In the genomic region with DNA sequence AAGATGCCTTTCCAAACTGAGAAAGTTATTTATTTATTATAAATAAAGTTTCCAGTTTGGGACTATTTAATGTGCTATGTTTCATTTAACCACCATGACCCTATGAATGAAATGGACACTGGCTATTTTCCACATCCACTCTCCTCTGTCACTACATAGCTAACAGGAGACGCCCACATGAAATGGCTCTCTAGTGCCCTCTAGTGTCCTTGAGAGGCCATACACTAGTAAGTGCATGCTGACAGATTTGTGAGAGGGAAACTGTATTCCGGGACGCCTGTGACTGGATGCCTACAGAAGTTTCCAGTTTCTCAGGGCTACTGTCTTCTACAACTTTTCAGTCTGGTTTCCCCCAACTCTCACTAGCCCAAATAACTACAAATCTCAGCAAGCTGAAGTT, we compare ENCODE assay signal across 10 mouse cellular contexts. TPM values are rescaled to one million over a fixed set of nuclear protein-coding genes. Genes with fewer than 3 reads are reported as not detected.
A peak's percentile ranks its signal among the peaks of the same experiment; 100 is the strongest.
DNase-seq lines count a peak whose midpoint lies in the region; ATAC-seq and TF ChIP-seq lines count a peak whose summit lies in the region.
"Had no signal": no experiment of that assay in that cellular context is flagged by ENCODE, and none has a peak within 500 bp of the region (broad histone marks: within the 10 kb centered on the region; RNA-seq: fewer than 3 reads in every experiment).

No protein-coding gene starts in this region.

- TF ChIP-seq CTCF in gastrocnemius, adult 2 months (IDR thresholded peaks at IDR 0.05): peak; percentile 74
- TF ChIP-seq CTCF in cortical plate, adult 2 months (IDR thresholded peaks at IDR 0.05; ENCODE audit: extremely low read depth, insufficient read depth, low read length): peak; percentile 54

- H3K9me3 ChIP-seq in forebrain, embryonic 16.5 days (ENCODE audit: control insufficient read depth, low read length): no peaks in the 10 kb centered on the region

- no peak for DNase-seq in gastrocnemius, adult 2 months
- DNase-seq in gastrocnemius, postnatal 25 days: no peak
- DNase-seq in right cerebral cortex, postnatal 4 days: peak; percentile 2
- no peak for DNase-seq in right cerebral cortex, postnatal 36 days (ENCODE audit: low spot score in 2 of 2)
- DNase-seq in kidney, postnatal 10 days: peak; percentile 55

- H3K36me3 ChIP-seq in forebrain, embryonic 16.5 days (ENCODE audit: control insufficient read depth, insufficient read depth): no peaks in the 10 kb centered on the region

- H3K4me2 ChIP-seq in forebrain, embryonic 16.5 days (ENCODE audit: low read length): no peak overlapping the region

- H3K4me3 ChIP-seq in gastrocnemius, adult 2 months: no peak overlapping the region
- H3K4me3 ChIP-seq in cortical plate, adult 2 months (ENCODE audit: insufficient read depth, low read length): no peak overlapping the region
- H3K4me3 ChIP-seq in forebrain, embryonic 16.5 days (replicated peaks; ENCODE audit: low read length): no peak overlapping the region

- no peaks in the 10 kb centered on the region for H3K4me1 ChIP-seq in cortical plate, adult 2 months (ENCODE audit: control insufficient read depth, insufficient read depth, low read length)
- H3K4me1 ChIP-seq in forebrain, embryonic 16.5 days (replicated peaks; ENCODE audit: control insufficient read depth, insufficient read depth, low read length): no peaks in the 10 kb centered on the region

- TF ChIP-seq POLR2A in cortical plate, adult 2 months (IDR thresholded peaks at IDR 0.05; ENCODE audit: extremely low read depth, insufficient read depth, low read length): no peak

- no peak overlapping the region for H3K27ac ChIP-seq in gastrocnemius, adult 2 months
- no peak overlapping the region for H3K27ac ChIP-seq in cortical plate, adult 2 months (ENCODE audit: insufficient read depth, low read length)
- no peak overlapping the region for H3K27ac ChIP-seq in forebrain, embryonic 16.5 days (ENCODE audit: low read length)

- intact Hi-C loops in gastrocnemius, adult 2 months (cut with DNase I): no loop called here

- 30% methylated on average over 3 of the region's 3 CpGs for WGBS in forebrain, embryonic 16.5 days

- H3K27me3 ChIP-seq in forebrain, embryonic 16.5 days (replicated peaks; ENCODE audit: control insufficient read depth, insufficient read depth, low read length): no peaks in the 10 kb centered on the region

- no peak overlapping the region for H3K9ac ChIP-seq in forebrain, embryonic 16.5 days (replicated peaks; ENCODE audit: low read depth, low read length)

- ATAC-seq in neutrophil, adult 5-6 weeks (ENCODE audit: extremely low read depth, insufficient number of reproducible peaks, low FRiP score, poor library complexity, severe bottlenecking): peak; percentile 64
- no peak for ATAC-seq in forebrain, embryonic 16.5 days

RNA-seq across cellular contexts. Expression of a gene that starts 1.6 kb away (rescaled TPM):
- not detected for total RNA-seq in gastrocnemius, adult 2 months (2021)
- total RNA-seq in gastrocnemius, postnatal 25 days (2021): not detected
- polyA plus RNA-seq in cortical plate, adult 2 months (2012; rRNA removed): 0.08 TPM in 1 of 2 replicates, not detected in the other
- total RNA-seq in neutrophil, adult 5-6 weeks (2017): not detected in 2 replicates
- 0.15 TPM in 1 of 2 replicates, not detected in the other for polyA plus RNA-seq in forebrain, embryonic 16.5 days (2015; fragmentation: Nextera tagmentation; extraction: Ambion mirVana)
- total RNA-seq: adrenal gland, adult 18-20 months; left cerebral cortex, adult 18-20 months had no signal

RNA-seq across cellular contexts. Expression of a gene that starts 23.9 kb away (rescaled TPM):
- total RNA-seq in gastrocnemius, adult 2 months (2021): 100 to 1,000 TPM; 357 to 460 TPM
- total RNA-seq in gastrocnemius, postnatal 25 days (2021): 100 to 1,000 TPM; 430 to 453 TPM
- 473 and 556 TPM in 2 replicates for polyA plus RNA-seq in cortical plate, adult 2 months (2012; rRNA removed)
- 42.2 and 70.6 TPM in 2 replicates for total RNA-seq in neutrophil, adult 5-6 weeks (2017)
- polyA plus RNA-seq in forebrain, embryonic 16.5 days (2015; fragmentation: Nextera tagmentation; extraction: Ambion mirVana): 384 and 446 TPM in 2 replicates

RNA-seq across cellular contexts. Expression of a gene that starts 24.0 kb away (rescaled TPM):
- 1 to 10 TPM; 1.7 to 2.6 TPM for total RNA-seq in gastrocnemius, adult 2 months (2021)
- total RNA-seq in gastrocnemius, postnatal 25 days (2021): 1 to 10 TPM; 1.8 to 2.8 TPM
- 7.8 and 8.1 TPM in 2 replicates for polyA plus RNA-seq in cortical plate, adult 2 months (2012; rRNA removed)
- 3.3 and 4.4 TPM in 2 replicates for total RNA-seq in neutrophil, adult 5-6 weeks (2017)
- 15.7 TPM in 2 replicates for polyA plus RNA-seq in forebrain, embryonic 16.5 days (2015; fragmentation: Nextera tagmentation; extraction: Ambion mirVana)

RNA-seq across cellular contexts. Expression of a gene that starts 40.5 kb away (rescaled TPM):
- total RNA-seq in gastrocnemius, adult 2 months (2021): 10 to 100 TPM in 1 of 2 experiments, 1 to 10 TPM in 1; 6.1 to 10.1 TPM
- 1 to 10 TPM; 6.4 to 8.3 TPM for total RNA-seq in gastrocnemius, postnatal 25 days (2021)
- 4.6 and 4.8 TPM in 2 replicates for polyA plus RNA-seq in cortical plate, adult 2 months (2012; rRNA removed)
- 26.3 and 28.1 TPM in 2 replicates for total RNA-seq in neutrophil, adult 5-6 weeks (2017)
- 17.4 and 21.3 TPM in 2 replicates for polyA plus RNA-seq in forebrain, embryonic 16.5 days (2015; fragmentation: Nextera tagmentation; extraction: Ambion mirVana)

RNA-seq across cellular contexts. Expression of a gene that starts 43.8 kb away (rescaled TPM):
- total RNA-seq in gastrocnemius, adult 2 months (2021): not detected
- total RNA-seq in gastrocnemius, postnatal 25 days (2021): not detected
- not detected in 2 replicates for polyA plus RNA-seq in cortical plate, adult 2 months (2012; rRNA removed)
- total RNA-seq in neutrophil, adult 5-6 weeks (2017): not detected in 2 replicates
- polyA plus RNA-seq in forebrain, embryonic 16.5 days (2015; fragmentation: Nextera tagmentation; extraction: Ambion mirVana): not detected in 2 replicates
- total RNA-seq: adrenal gland, adult 18-20 months; left cerebral cortex, adult 18-20 months had no signal

Comparison
In these comparisons a context has a peak if more than half of its experiments do, and no peak if none do; other contexts are left out.
1. DNase-seq: peak in right cerebral cortex, postnatal 4 days (single experiment) and kidney, postnatal 10 days (single experiment); none in gastrocnemius, adult 2 months (single experiment), gastrocnemius, postnatal 25 days (single experiment) and right cerebral cortex, postnatal 36 days (0 of 2).